Mouse (Mus musculus) hindbrain, embryonic 16.5 days (tissue): Measurements from ENCODE around the gene Car15. TPM values are rescaled to one million over a fixed set of nuclear protein-coding genes. Genes with fewer than 3 reads are reported as not detected.

ENCODE experiments used
- ATAC-seq: fragments of 200-750 bp; cut with Nextera tagmentation; 2 replicates; pipeline ENCODE4 v1.8.0; 2017; ENCODE audit warnings: moderate TSS enrichment, moderate library complexity
- H3K27ac ChIP-seq: fragments of 300-500 bp; sonication (generic); 2 replicates; pipeline ENCODE4 v1.5.1; 2014; ENCODE audit warnings: low read depth, mild to moderate bottlenecking, control low read depth, low read length, moderate library complexity
- H3K27me3 ChIP-seq: fragments of 300-500 bp; sonication (generic); replicated peaks from 2 replicates; pipeline ENCODE4 v1.6.1; 2014; ENCODE audit warnings: low read length; ENCODE audit not compliant: control insufficient read depth, insufficient read depth
- H3K36me3 ChIP-seq: fragments of 300-500 bp; sonication (generic); 2 replicates; pipeline ENCODE4 v1.6.1; 2014; ENCODE audit warnings: mild to moderate bottlenecking, low read length, moderate library complexity, mixed read lengths; ENCODE audit not compliant: control insufficient read depth, insufficient read depth
- H3K4me1 ChIP-seq: fragments of 300-500 bp; sonication (generic); 2 replicates; pipeline ENCODE4 v1.6.1; 2014; ENCODE audit warnings: low read depth, low read length; ENCODE audit not compliant: control insufficient read depth, insufficient read depth
- H3K4me2 ChIP-seq: fragments of 300-500 bp; sonication (generic); 2 replicates; pipeline ENCODE4 v1.6.1; 2014; ENCODE audit warnings: mild to moderate bottlenecking, low read length, control low read depth, moderate library complexity
- H3K4me3 ChIP-seq: fragments of 300-500 bp; sonication (generic); 2 replicates; pipeline ENCODE4 v1.5.1; 2014; ENCODE audit warnings: mild to moderate bottlenecking, low read length, control low read depth, moderate library complexity
- H3K9ac ChIP-seq: fragments of 300-500 bp; sonication (generic); 2 replicates; pipeline ENCODE4 v1.6.1; 2014; ENCODE audit warnings: low read depth, mild to moderate bottlenecking, control low read depth, low read length, moderate library complexity
- H3K9me3 ChIP-seq: fragments of 300-500 bp; sonication (generic); 2 replicates; pipeline ENCODE4 v1.6.1; 2014; ENCODE audit warnings: mild to moderate bottlenecking, low read length, moderate library complexity; ENCODE audit not compliant: control insufficient read depth
- WGBS: fragments of 180-500 bp; shearing (Covaris S2); extraction: QIAGEN DNeasy Blood & Tissue Kit; methylation state at CpG from one replicate; pipeline ENCODE4 v1.1.7; 2014; 5-methylcytosine and 5-hydroxymethylcytosine counted together
- polyA plus RNA-seq: library from polyadenylated mRNA; unstranded; fragments of >200 nt; fragmentation: Nextera tagmentation; extraction: Ambion mirVana; gene quantifications from 2 replicates; pipeline ENCODE4 v1.2.1, GENCODE M21; 2015

Car15 gene
- polyA plus RNA-seq, 1 experiment from 2014 or later, result 3.8 TPM

DNA sequence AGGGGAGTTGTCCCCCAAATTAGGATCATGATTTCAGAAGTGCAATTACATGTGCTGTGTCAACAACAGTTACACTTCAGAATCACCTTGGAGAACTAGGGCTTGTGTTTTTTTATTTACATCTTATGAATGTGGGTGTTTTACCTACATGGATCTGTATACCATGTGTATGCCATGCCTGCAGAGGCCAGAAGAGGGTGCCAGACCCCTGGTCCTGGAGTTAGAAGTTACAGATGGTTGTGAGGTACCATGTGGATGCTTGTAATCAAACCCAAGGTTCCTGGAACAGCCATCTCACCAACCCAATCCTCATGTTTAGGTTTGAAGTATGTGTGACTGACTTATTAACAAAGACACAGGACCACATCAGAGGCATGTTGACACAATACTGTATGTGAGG lies 20.4 kb upstream of the Car15 start:
- Histone ChIP-seq H3K4me2 (no peak overlapping the region), H3K27me3 (no peaks in the 10 kb centered on the region), H3K9me3 (no peaks in the 10 kb centered on the region), H3K36me3 (peaks cover 33% of the 10 kb centered on the region), H3K4me1 (no peaks in the 10 kb centered on the region), H3K9ac (no peak overlapping the region), H3K4me3 (no peak overlapping the region), H3K27ac (no peak overlapping the region)
- ATAC-seq, result peak; percentile 59

DNA sequence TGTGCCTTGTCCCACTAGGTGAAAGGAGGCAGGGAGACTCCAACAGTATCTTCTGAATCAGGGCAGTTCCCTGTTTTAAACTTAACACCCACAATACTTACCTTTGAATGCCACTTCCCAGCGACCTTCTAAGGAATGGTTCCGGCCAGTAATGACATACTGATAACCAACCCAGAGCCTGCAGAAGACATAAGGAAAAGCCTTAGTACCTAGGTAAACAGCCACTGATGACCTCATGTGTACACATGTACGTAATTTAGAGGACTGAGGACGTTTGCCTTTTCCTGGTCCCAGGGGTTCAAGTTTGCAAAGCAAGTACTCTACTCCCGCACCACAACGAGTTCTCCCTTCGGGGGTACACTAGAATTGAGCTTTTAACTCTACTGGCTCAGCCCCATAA lies 19.0 kb upstream of the Car15 start:
- H3K9me3 ChIP-seq, result no peaks in the 10 kb centered on the region
- 89% methylated on average over 7 of the region's 7 CpGs for WGBS
- H3K36me3 ChIP-seq, result peaks cover 41% of the 10 kb centered on the region
- no peaks in the 10 kb centered on the region for H3K27me3 ChIP-seq
- ATAC-seq, result no peak
- H3K4me1 ChIP-seq, result no peaks in the 10 kb centered on the region
- H3K9ac ChIP-seq, result no peak overlapping the region
- no peak overlapping the region for H3K4me3 ChIP-seq
- no peak overlapping the region for H3K4me2 ChIP-seq
- H3K27ac ChIP-seq, result no peak overlapping the region

DNA sequence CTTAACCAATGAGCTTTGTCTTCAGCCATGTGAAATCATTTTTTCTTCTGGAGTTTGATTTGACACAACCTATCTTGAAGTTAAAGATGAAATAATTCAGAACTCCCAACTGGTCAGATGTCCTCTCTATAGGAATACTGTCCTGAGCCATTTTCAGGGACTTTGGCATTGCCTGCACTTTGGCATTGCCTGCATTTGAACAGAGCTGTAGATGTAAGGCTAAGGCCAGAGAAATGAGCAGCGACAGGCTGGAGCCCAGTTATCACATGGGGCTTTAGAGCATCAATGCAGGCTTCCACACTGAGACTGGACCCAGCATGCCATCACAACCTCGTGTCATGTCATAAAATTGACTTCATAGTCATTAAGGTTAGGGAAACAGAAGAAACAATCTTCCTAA lies 15.1 kb upstream of the Car15 start:
- H3K9me3 ChIP-seq, result no peaks in the 10 kb centered on the region
- H3K4me3 ChIP-seq, result no peak overlapping the region
- no peak for ATAC-seq
- peaks cover 56% of the 10 kb centered on the region for H3K36me3 ChIP-seq
- no peaks in the 10 kb centered on the region for H3K27me3 ChIP-seq
- H3K9ac ChIP-seq, result no peak overlapping the region
- H3K27ac ChIP-seq, result no peak overlapping the region
- no peaks in the 10 kb centered on the region for H3K4me1 ChIP-seq
- WGBS, result 89% methylated on average over 2 of the region's 2 CpGs
- H3K4me2 ChIP-seq, result no peak overlapping the region

DNA sequence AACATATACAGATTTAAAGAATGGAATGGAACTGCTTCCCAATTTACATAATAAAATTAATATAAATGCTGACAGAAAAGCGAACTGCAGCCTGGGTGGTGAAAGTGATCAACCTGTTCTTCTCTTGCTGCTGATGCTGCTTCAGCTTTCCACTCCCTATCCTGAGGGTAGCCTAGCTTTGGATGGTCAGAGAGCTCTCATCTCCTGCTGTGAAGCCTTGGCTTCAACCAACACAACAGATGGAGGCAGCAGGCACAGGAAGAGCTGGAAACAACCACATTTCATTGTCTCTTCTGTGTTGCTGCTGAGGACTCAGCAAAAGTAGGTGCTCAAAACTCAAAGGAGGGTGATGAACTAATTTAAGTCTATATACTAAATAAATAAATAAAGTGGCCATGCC lies 13.7 kb upstream of the Car15 start:
- Histone ChIP-seq H3K27me3 (no peaks in the 10 kb centered on the region), H3K36me3 (peaks cover 49% of the 10 kb centered on the region)
- 94% methylated on average over 1 of the region's 1 CpGs for WGBS

DNA sequence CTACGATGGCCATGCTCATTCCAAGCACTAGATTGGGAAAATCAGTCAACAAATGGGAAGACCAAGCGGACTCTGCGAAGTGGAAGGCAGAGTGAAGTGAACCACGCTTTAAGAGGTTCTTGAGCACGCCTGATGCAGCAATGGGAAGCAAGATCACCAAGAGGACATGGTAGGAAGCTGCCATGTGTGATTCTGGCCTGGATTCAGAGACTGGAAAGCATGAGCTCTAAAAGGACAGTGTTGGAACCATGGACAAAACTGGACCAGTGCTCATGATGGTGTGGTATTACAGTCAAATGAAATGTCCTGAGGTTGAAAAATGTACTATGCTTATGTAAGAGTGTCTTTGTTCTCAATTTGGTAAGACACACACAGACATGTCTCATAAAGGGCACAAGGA lies 13.2 kb upstream of the Car15 start:
- WGBS, result 94% methylated on average over 5 of the region's 5 CpGs
- no peak overlapping the region for H3K4me2 ChIP-seq
- no peaks in the 10 kb centered on the region for H3K27me3 ChIP-seq
- H3K9ac ChIP-seq, result no peak overlapping the region
- H3K9me3 ChIP-seq, result no peaks in the 10 kb centered on the region
- no peak overlapping the region for H3K27ac ChIP-seq
- no peak for ATAC-seq
- no peaks in the 10 kb centered on the region for H3K4me1 ChIP-seq
- peaks cover 46% of the 10 kb centered on the region for H3K36me3 ChIP-seq
- no peak overlapping the region for H3K4me3 ChIP-seq

More for the DNA sequence above, 13.7 kb upstream of the Car15 start:
- no peak overlapping the region for H3K4me3 ChIP-seq
- no peak overlapping the region for H3K27ac ChIP-seq
- H3K4me1 ChIP-seq, result no peaks in the 10 kb centered on the region
- ATAC-seq, result no peak
- no peak overlapping the region for H3K4me2 ChIP-seq
- no peak overlapping the region for H3K9ac ChIP-seq
- no peaks in the 10 kb centered on the region for H3K9me3 ChIP-seq

DNA sequence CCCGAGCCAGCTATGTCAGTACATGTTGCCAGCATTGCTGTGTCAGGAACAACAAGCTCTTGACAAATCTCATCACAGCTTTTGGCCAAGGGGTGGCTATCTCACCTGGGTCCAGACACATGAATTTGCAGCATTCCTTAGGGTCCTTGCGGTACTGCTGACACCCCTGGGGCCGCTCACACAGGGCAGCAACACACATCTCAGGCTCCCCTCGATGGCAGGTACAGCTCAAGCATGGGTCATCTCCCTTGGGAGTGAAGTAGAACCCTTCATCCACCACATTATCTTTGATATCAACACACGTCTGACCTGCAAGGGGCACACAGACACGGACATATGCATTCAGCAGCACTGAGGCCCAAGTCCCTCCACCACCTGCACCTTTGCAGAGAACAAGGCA lies 11.3 kb upstream of the Car15 start:
- Histone ChIP-seq H3K4me2 (no peak overlapping the region), H3K9ac (no peak overlapping the region), H3K9me3 (no peaks in the 10 kb centered on the region), H3K27me3 (no peaks in the 10 kb centered on the region), H3K36me3 (peaks cover 50% of the 10 kb centered on the region), H3K4me1 (no peaks in the 10 kb centered on the region), H3K27ac (no peak overlapping the region), H3K4me3 (no peak overlapping the region)
- peak; percentile 28; the same call in 1 of the 2 replicates for ATAC-seq
- WGBS, result 90% methylated on average over 6 of the region's 6 CpGs

DNA sequence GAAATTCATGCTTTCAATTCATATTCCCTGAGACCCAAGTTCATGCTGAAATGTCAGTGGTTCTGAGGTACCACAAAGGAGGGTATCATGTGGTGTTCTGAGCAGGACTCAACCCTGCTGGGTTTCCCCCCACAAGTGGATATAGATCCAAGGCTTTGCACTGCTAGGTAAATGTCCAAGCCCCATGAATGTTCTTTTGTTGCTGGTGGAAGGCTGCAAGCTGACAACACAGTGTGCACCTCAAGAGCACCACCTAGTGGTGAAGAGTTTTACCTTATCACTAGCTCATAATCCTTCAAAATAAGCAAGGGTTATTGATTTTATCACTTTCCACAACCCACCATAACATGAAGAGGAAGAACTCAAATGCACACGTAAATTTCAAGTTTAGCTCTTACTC lies 10.8 kb upstream of the Car15 start:
- Histone ChIP-seq H3K9ac (no peak overlapping the region), H3K36me3 (peaks cover 50% of the 10 kb centered on the region), H3K4me1 (no peaks in the 10 kb centered on the region), H3K27ac (no peak overlapping the region), H3K27me3 (no peaks in the 10 kb centered on the region), H3K4me3 (no peak overlapping the region), H3K4me2 (no peak overlapping the region), H3K9me3 (no peaks in the 10 kb centered on the region)
- WGBS, result 32% methylated on average over 1 of the region's 1 CpGs
- peak; percentile 62; the same call in 1 of the 2 replicates for ATAC-seq

DNA sequence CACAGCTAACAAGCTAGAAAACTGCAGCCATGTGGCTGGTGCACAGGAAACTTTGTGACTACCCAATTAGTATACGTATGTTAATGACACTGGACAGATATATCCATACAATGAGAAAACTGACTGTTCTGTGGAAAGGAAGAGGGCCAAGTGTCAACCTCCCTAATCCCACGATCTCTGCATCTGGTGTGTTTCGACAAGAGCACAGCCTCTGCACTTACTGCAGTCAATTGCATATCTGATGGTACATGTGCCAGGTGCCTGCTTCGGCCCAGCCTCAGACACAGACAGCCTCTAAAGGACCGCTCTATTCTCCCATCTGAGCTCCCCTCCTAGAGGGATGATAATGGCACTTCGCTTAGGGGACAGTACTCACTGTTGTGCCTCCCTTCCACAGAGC lies 10.3 kb upstream of the Car15 start:
- Histone ChIP-seq H3K4me2 (no peak overlapping the region), H3K36me3 (peaks cover 52% of the 10 kb centered on the region), H3K9ac (peak overlapping the region; percentile 38; the same call in 1 of the 2 replicates), H3K27ac (peak overlapping the region; percentile 20; the same call in 1 of the 2 replicates), H3K4me1 (no peaks in the 10 kb centered on the region), H3K4me3 (no peak overlapping the region), H3K9me3 (no peaks in the 10 kb centered on the region), H3K27me3 (no peaks in the 10 kb centered on the region)
- WGBS, result 94% methylated on average over 6 of the region's 6 CpGs
- ATAC-seq, result no peak

DNA sequence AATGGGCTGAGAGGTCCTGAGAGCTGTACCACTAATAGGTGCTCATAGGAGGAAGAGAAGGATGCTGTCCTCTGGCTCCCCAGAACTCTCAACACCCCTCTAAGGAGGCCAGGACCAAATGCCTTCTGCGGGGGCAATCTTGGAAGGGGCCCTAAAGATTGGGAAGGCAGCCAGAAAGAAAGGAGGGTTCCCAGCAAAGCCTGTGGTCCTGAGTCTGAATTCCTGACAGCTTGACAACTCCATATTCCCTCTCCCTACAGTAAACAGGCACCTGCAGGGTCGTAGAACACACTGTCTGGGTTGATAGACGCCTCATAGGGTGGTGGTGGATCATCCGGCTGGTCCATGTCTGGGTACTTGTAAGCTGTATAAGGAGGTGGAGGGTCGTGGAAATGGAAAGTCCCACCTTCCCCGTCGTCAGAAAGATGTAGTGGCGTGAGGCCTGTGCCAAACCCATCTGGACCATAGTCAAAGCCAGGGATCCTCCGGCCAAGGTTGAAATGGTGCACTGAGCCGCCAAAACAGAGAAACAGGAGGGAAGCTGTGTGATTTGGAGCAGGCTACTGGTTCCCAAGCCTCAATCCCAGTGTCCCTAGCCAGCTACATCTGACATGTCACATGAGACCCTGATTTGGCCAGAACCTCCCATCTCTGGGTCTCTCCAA lies 5.7 kb upstream of the Car15 start:
- Histone ChIP-seq H3K27me3 (no peaks in the 10 kb centered on the region), H3K9ac (no peak overlapping the region), H3K9me3 (no peaks in the 10 kb centered on the region), H3K27ac (no peak overlapping the region), H3K4me2 (no peak overlapping the region), H3K36me3 (peaks cover 47% of the 10 kb centered on the region), H3K4me1 (no peaks in the 10 kb centered on the region), H3K4me3 (no peak overlapping the region)
- WGBS, result 92% methylated on average over 10 of the region's 10 CpGs
- no peak for ATAC-seq

DNA sequence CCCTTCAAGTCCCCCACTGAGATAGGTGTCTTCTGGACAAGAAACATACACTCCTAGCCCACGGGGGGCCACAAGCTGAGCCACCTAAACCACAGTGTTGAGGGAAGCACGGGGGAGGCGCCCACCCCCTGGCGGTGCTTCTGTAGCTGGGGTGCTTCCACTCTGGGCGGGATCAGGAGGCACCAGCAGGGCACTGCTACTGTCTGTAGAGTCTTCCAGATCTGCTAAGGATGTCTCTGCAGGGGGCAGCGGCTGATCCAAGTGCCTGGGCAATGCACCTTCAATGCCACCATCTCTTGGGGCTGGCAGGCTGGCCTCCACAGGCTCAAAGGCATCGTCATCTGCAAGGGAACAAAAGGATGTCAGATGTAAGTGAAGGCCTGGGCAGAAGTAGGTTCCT lies 4.3 kb upstream of the Car15 start:
- WGBS, result 94% methylated on average over 7 of the region's 7 CpGs
- no peaks in the 10 kb centered on the region for H3K27me3 ChIP-seq
- H3K27ac ChIP-seq, result no peak overlapping the region
- no peak overlapping the region for H3K9ac ChIP-seq
- no peak overlapping the region for H3K4me3 ChIP-seq
- no peaks in the 10 kb centered on the region for H3K9me3 ChIP-seq
- H3K4me2 ChIP-seq, result no peak overlapping the region
- no peaks in the 10 kb centered on the region for H3K4me1 ChIP-seq
- ATAC-seq, result no peak
- peaks cover 43% of the 10 kb centered on the region for H3K36me3 ChIP-seq
